16 mouse cellular contexts compared by ENCODE assay signal in genomic region chr11:22603397-22603796, GRCm38 (mm10).
"Had no signal": no experiment of that assay in that cellular context is flagged by ENCODE, and none has a peak within 500 bp of the region (broad histone marks: within the 10 kb centered on the region; RNA-seq: fewer than 3 reads in every experiment).

No protein-coding gene starts in this region.

- H3K4me3 ChIP-seq: lung, embryonic 15.5 days; megakaryocyte, embryonic 14.5 days; midbrain, embryonic 12.5 days; neural tube, embryonic 12.5 days; stomach, embryonic 15.5 days had no signal

- H3K27ac ChIP-seq: lung, embryonic 15.5 days; macrophage; midbrain, embryonic 12.5 days; neural tube, embryonic 12.5 days; stomach, embryonic 15.5 days; stomach, postnatal 0 days had no signal

- H3K4me1 ChIP-seq: megakaryocyte, embryonic 14.5 days; neural tube, embryonic 12.5 days had no signal

- H3K9me3 ChIP-seq: lung, embryonic 15.5 days; megakaryocyte, embryonic 14.5 days; midbrain, embryonic 12.5 days; neural tube, embryonic 12.5 days; stomach, embryonic 15.5 days had no signal

- H3K36me3 ChIP-seq: lung, embryonic 15.5 days; midbrain, embryonic 12.5 days; neural tube, embryonic 12.5 days; stomach, embryonic 15.5 days had no signal

- DNase-seq: liver, postnatal 0 days; lung, adult 2 months; lung, postnatal 14 days; lung, postnatal 36 days; midbrain, embryonic 14.5 days; right cerebral cortex, postnatal 14 days; thymus, adult 2 months; thymus, postnatal 25 days; thymus, postnatal 4 days had no signal

- H3K27me3 ChIP-seq: lung, embryonic 15.5 days; midbrain, embryonic 12.5 days; neural tube, embryonic 12.5 days; stomach, embryonic 15.5 days had no signal
